Mouse (Mus musculus): ENCODE results near the gene Slc13a3. TPM values are rescaled to one million over a fixed set of nuclear protein-coding genes. Genes with fewer than 3 reads are reported as not detected.

Slc13a3 gene
- total and polyA plus RNA-seq, 3 experiments = not detected

- Histone ChIP-seq H3K4me3 (replicated peaks in 1 of 3; ENCODE audit: low read depth in 2 of 3, low read length in 2 of 3, poor library complexity in 1 of 3) (no peak overlapping the region), H3K79me2 (replicated peaks; ENCODE audit: control insufficient read depth, extremely low read depth, insufficient read depth, poor library complexity, severe bottlenecking) (no peaks in the 10 kb centered on the region), H3K9me3 (replicated peaks; ENCODE audit: low read length) (peaks cover 4% of the 10 kb centered on the region), H3K27ac (ENCODE audit: insufficient read depth, low read depth) (no peak overlapping the region), H3K27me3 (replicated peaks) (peaks cover 78% of the 10 kb centered on the region), H3K36me3 (replicated peaks in 1 of 2; ENCODE audit: control insufficient read depth in 1 of 2, insufficient read depth in 1 of 2, low read length in 1 of 2) (no peaks in the 10 kb centered on the region), H3K4me2 (ENCODE audit: insufficient read depth, low read depth, poor library complexity, severe bottlenecking) (no peak overlapping the region), H3K9ac (ENCODE audit: insufficient read depth, low read depth) (no peak overlapping the region), H3K4me1 (ENCODE audit: control insufficient read depth in 1 of 2, insufficient read depth in 2 of 2) (no peaks in the 10 kb centered on the region)
- TF ChIP-seq E2F4 (IDR thresholded peaks at IDR 0.05; ENCODE audit: insufficient replicate concordance, low read depth, low read length) = no peak
- TF ChIP-seq MAZ (IDR thresholded peaks at IDR 0.05; ENCODE audit: low read depth, low read length) = no peak
- TF ChIP-seq UBTF (IDR thresholded peaks at IDR 0.05; ENCODE audit: low read depth, low read length) = no peak
- TF ChIP-seq SMC3 (IDR thresholded peaks at IDR 0.05; ENCODE audit: low read depth, low read length) = no peak
- no peak for TF ChIP-seq ZKSCAN1 (IDR thresholded peaks at IDR 0.05; ENCODE audit: borderline replicate concordance, low read depth, low read length)
- TF ChIP-seq MEF2A (IDR thresholded peaks at IDR 0.05; ENCODE audit: borderline replicate concordance, low read depth, low read length) = no peak
- no peak for TF ChIP-seq TBP (conservative IDR thresholded peaks at IDR 0.05; ENCODE audit: low read depth, low read length)
- no peak for TF ChIP-seq CHD2 (IDR thresholded peaks at IDR 0.05; ENCODE audit: low read length)
- TF ChIP-seq TCF12 (IDR thresholded peaks at IDR 0.05; ENCODE audit: low read depth, low read length) = no peak
- TF ChIP-seq MYC (IDR thresholded peaks at IDR 0.05; ENCODE audit: low read depth, low read length) = no peak
- TF ChIP-seq GABPA (IDR thresholded peaks at IDR 0.05; ENCODE audit: insufficient replicate concordance, low read depth, low read length) = no peak
- no peak for TF ChIP-seq ETS1 (conservative IDR thresholded peaks at IDR 0.05; ENCODE audit: low read depth, low read length)
- TF ChIP-seq USF1 (IDR thresholded peaks at IDR 0.05; ENCODE audit: low read depth, low read length) = no peak
- TF ChIP-seq BHLHE40 (IDR thresholded peaks at IDR 0.05; ENCODE audit: low read depth, low read length) = no peak
- no peak for TF ChIP-seq HCFC1 (IDR thresholded peaks at IDR 0.05; ENCODE audit: low read depth, low read length)
- dilution Hi-C loops (cut with MboI; ENCODE audit: extremely low pct_ligation_motif_present, extremely low pct_unique_long_range_greater_than_20kb, low sequenced_read_pairs) = no loop called here
- no peak for DNase-seq (ENCODE audit: extremely low read depth)
- in situ Hi-C loops (cut with MboI; ENCODE audit: low pct_ligation_motif_present, low pct_unique_long_range_greater_than_20kb, low sequenced_read_pairs) = loop anchor here (10.0 kb wide), 1 partner anchor 111 kb away; the partner anchor contains the start of gene Zfp663
These were observed 2.4 kb upstream of the Slc13a3 start for GRCm38 (mm10) chr2:165475412-165475811.

GRCm38 (mm10) chr2:165471943-165472342 lies 1.1 kb downstream of the Slc13a3 start:
- Histone ChIP-seq H3K27ac (ENCODE audit: insufficient read depth, low read depth) (no peak overlapping the region), H3K9ac (ENCODE audit: insufficient read depth, low read depth) (no peak overlapping the region), H3K4me3 (replicated peaks in 1 of 3; ENCODE audit: low read depth in 2 of 3, low read length in 2 of 3, poor library complexity in 1 of 3) (no peak overlapping the region), H3K4me2 (ENCODE audit: insufficient read depth, low read depth, poor library complexity, severe bottlenecking) (no peak overlapping the region), H3K79me2 (replicated peaks; ENCODE audit: control insufficient read depth, extremely low read depth, insufficient read depth, poor library complexity, severe bottlenecking) (no peaks in the 10 kb centered on the region), H3K27me3 (replicated peaks) (peaks cover 98% of the 10 kb centered on the region), H3K4me1 (ENCODE audit: control insufficient read depth in 1 of 2, insufficient read depth in 2 of 2) (no peaks in the 10 kb centered on the region), H3K9me3 (replicated peaks; ENCODE audit: low read length) (no peaks in the 10 kb centered on the region), H3K36me3 (replicated peaks in 1 of 2; ENCODE audit: control insufficient read depth in 1 of 2, insufficient read depth in 1 of 2, low read length in 1 of 2) (no peaks in the 10 kb centered on the region)
- dilution Hi-C loops (cut with MboI; ENCODE audit: extremely low pct_ligation_motif_present, extremely low pct_unique_long_range_greater_than_20kb, low sequenced_read_pairs) = no loop called here
- no peak for TF ChIP-seq USF2 (conservative IDR thresholded peaks at IDR 0.05; ENCODE audit: low read depth, low read length)
- TF ChIP-seq E2F4 (IDR thresholded peaks at IDR 0.05; ENCODE audit: insufficient replicate concordance, low read depth, low read length) = no peak
- in situ Hi-C loops (cut with MboI; ENCODE audit: low pct_ligation_motif_present, low pct_unique_long_range_greater_than_20kb, low sequenced_read_pairs) = loop anchor here (10.0 kb wide), 1 partner anchor 107 kb away; the partner anchor contains the start of gene Zfp663
- DNase-seq (ENCODE audit: extremely low read depth) = no peak
